Mouse (Mus musculus) liver, adult 2 months (tissue): ENCODE measurements around the gene Kras.

ENCODE experiments used
- CTCF ChIP-seq: fragments of 200-500 bp; IDR thresholded peaks from 2 replicates; pipeline ENCODE4 v1.5.1; 2011; ENCODE audit warnings: low read depth, low read length, control low read depth
- POLR2A ChIP-seq: fragments of 200-500 bp; IDR thresholded peaks from 2 replicates; pipeline ENCODE4 v1.6.1; 2011; ENCODE audit warnings: low read length, control low read depth; ENCODE audit not compliant: insufficient read depth; ENCODE audit errors: extremely low read depth

DNA sequence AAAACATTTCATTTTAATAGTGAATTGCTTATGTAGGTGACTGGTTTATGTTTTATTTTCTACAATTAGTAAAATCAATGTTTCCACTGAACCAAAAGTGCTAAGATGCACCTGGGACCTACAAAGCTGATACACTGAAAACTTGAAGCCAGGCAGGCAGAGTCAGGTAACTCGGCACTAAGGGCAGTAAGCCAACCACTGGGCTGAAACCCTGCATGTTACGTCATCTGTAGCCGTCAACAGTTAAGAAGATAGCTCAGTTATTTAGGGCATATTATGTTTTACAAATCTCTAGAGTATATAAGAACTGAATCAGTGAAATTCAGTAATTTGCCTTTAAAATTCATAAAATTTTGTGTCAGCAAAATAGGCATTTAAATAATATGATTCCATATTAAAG is 23.7 kb downstream of the Kras start:
- TF ChIP-seq POLR2A (no peak), CTCF (no peak)
